Mouse (Mus musculus) olfactory bulb, adult 2 months (tissue): Measurements from ENCODE around the gene Mpnd. TPM values are rescaled to one million over a fixed set of nuclear protein-coding genes. Genes with fewer than 3 reads are reported as not detected.

Experiments used
- H3K27ac ChIP-seq: fragments of 200-500 bp; 2 replicates; pipeline ENCODE4 v1.5.1; 2012; ENCODE audit warnings: low read depth, low read length; ENCODE audit not compliant: insufficient read depth
- H3K4me1 ChIP-seq: fragments of 200-500 bp; 2 replicates; pipeline ENCODE4 v1.6.1; 2012; ENCODE audit warnings: low read length; ENCODE audit not compliant: control insufficient read depth, insufficient read depth
- H3K4me3 ChIP-seq: fragments of 200-500 bp; 2 replicates; pipeline ENCODE4 v1.5.1; 2012; ENCODE audit warnings: mild to moderate bottlenecking, low read depth, low read length, moderate library complexity; ENCODE audit not compliant: insufficient read depth
- CTCF ChIP-seq: fragments of 200-500 bp; IDR thresholded peaks from 2 replicates; pipeline ENCODE4 v1.5.1; 2012; ENCODE audit warnings: low read depth, mild to moderate bottlenecking, low read length, moderate library complexity; ENCODE audit not compliant: insufficient read depth
- POLR2A ChIP-seq: fragments of 200-500 bp; IDR thresholded peaks from 2 replicates; pipeline ENCODE4 v1.6.1; 2012; ENCODE audit warnings: mild to moderate bottlenecking, low read depth, low read length, moderate library complexity; ENCODE audit not compliant: insufficient read depth
- WGBS: fragments of 180-500 bp; shearing (Covaris S2); methylation state at CpG from one replicate; pipeline ENCODE4 v1.1.7; 2018; 5-methylcytosine and 5-hydroxymethylcytosine counted together
- polyA plus RNA-seq: library from polyadenylated mRNA; stranded (reverse); fragments of >200 nt; gene quantifications from 2 replicates; pipeline ENCODE4 v1.2.4, GENCODE M21; 2012; ENCODE audit warnings: low replicate concordance; ENCODE audit not compliant: missing spikeins, insufficient read depth, insufficient read length

Mpnd gene
- polyA plus RNA-seq, 1 experiment, result not detected

DNA sequence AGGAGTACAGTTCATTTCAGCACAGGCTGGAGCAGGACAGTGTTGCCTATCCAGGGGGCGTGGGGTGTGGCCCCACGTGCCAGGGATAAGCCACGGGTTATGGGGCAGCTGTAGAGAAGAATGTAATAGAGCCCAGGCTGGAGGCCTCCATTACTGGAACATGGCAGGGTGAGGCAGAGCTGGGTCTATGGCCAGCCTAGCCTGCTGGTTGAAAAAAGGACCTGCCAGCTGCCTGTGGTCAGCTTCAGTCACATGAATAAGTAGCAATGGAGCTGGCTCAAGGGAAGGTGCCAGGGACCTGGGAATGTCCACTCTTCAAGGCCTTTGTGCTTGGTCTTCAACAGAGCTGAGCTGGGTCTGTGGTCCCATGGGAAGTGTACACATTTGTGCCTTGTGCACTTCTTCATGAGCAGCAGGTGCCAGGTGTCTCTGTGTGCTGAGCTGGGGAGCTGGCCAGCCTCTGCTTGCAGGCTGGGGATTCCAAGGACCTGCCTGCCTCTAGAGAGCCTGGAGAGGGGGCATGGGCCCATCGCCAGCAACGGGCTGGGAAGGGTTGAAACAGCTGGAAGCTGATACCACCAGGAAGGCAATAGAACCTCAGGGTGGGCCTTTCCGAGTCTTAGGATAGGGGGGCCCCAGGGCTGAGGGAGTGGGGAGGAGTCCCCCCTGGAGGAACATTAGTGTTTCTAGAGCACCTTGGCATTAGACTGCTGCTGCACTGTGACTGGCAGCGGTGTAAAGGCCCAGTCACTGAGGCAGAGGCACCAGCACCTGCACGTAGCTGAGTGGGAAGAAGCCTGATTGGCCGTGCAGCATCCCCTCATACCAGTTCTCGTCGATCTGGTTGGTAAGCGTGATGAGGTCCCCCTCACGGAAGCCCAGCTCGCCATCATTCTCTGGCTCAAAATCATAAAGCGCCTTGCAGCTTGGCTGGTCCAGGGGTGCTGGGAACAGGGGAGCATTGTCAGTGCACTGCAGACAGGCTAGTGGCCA, 11.6 kb downstream of the Mpnd start:
- Histone ChIP-seq H3K27ac (no peak overlapping the region), H3K4me3 (no peak overlapping the region), H3K4me1 (peaks cover 20% of the 10 kb centered on the region)
- TF ChIP-seq CTCF (no peak), POLR2A (no peak)
- WGBS, result 79% methylated on average over 15 of the region's 15 CpGs

DNA sequence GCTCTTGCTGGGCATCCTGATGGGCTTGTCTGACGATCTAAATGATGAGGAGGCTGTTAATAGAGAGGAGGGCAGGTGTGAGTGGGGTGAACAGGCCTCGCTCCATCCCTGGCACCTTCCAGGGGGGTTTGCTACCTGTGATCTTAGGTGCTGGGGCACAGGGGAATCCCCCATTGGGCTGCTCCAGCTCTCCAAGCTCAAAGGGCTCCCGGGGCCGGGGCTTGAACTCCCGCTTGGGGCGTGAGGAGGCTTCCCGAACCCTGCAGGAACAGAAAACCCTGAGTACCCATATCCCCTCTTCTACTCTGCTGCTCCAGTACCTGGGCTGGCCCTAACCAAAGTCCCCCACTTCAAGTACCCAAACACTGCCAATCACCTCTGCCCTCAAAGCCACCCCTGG, 12.3 kb downstream of the Mpnd start:
- TF ChIP-seq POLR2A (no peak), CTCF (no peak)
- Histone ChIP-seq H3K27ac (no peak overlapping the region), H3K4me3 (no peak overlapping the region), H3K4me1 (peaks cover 28% of the 10 kb centered on the region)
- 91% methylated on average over 7 of the region's 7 CpGs for WGBS

DNA sequence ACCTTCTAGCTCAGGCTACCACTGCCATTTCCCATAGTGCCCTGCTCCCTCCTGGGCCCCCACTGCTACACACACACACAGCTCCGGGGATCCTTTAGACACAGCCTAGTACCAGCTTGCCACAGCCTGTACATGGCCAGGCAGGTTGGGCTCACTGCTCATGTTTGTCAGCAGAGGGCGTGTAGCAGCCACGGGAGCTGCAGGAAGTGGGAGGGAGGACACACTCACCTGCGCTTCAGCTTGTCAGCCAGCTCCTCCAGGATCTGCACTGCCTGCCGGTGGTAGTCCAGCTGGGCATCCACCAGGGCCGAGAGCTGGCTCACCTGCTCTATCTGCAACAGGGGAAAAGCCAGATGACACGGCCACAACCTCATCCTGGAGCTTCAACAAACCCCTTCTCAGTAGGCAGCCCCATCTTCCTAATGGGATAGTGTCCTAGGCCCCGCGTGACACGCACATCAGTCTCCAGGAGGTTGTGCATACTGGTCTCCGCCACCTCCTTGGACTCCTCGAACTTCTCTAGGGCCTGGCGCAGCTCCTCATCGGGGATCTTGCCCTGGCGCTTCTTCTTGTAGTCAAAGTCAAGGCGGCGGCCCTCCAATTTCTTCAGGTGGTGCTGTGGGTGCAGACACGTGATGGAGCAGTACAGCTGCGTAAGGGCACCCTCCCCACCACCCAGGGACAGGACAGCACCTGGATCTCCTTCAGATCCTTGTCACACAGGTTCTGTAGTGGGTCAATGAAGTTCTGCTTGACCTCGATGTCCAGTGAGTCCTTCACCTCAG, 13.0 kb downstream of the Mpnd start:
- Histone ChIP-seq H3K27ac (no peak overlapping the region), H3K4me1 (peaks cover 29% of the 10 kb centered on the region), H3K4me3 (no peak overlapping the region)
- no peak for TF ChIP-seq CTCF
- TF ChIP-seq POLR2A, result no peak
- 77% methylated on average over 20 of the region's 20 CpGs for WGBS

DNA sequence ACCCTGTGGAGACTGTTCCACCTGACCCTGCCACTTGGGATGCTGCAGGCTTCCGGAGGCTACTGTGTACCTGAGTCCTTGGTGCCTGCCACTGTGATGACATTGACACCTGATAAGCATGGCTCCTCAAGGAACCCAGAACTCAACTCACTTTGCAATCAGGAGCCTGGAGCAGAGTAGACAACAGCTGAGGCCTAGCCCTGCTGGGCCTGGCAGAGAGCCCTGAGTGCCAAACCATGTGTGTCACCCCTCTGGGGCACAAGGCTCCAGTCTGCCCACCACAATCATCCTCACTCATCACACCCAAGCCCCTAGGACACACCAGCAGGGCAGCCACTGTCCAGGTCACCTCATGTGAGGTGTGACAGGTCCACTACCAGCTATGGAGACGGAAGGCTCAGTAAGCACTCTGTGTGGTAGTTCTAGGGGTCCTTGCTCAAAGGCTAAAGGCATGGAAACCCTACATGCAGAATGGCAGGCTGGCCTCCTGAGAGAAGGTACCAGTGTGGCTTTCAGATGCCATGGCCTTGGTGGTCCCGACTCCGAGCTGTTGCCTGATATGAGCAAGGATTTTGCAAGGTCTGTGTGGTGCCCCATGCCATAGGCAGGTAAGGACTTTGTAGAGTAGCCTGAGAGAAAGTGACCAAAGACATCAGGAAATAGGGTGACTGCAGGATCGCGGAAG, 15.0 kb downstream of the Mpnd start:
- peak overlapping the region; percentile 20; the same call in 1 of the 2 replicates for H3K27ac ChIP-seq

DNA sequence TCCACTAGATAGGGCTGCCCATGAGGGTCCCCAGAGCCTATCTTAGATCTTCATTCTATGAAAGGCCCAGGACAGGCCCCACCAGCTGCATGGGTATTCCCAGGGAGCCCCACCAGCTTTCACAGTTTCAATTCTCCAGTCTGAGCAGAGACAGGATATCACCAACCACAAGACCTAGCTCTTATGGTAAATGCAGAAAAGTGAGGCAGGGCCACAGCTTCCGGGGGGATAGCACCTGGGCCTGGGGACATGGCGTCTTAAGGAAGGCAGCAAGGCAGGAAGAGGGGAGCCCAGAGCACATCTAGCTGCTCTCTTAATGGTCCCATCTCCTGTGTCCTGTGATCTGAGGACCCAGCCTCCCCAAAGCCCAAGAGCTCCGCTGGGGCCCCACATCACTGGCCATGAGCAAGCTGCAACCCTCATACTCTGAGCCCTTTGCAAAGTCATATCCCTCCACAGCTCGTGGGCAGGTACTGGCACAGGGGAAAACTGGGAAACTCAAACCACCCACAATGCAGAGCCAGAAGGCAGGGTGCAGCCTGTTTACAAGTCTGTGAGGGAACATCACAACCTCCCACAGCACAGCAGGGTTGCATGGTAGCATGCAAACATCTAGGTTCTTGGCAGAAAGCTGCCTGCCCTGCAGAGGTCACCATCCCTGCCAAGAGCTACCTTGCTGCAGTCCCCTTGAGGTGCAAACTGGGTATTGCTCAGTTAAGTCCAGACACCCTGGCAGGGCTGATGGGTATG, 15.8 kb downstream of the Mpnd start:
- H3K27ac ChIP-seq, result peak overlapping the region; percentile 20
- no peak overlapping the region for H3K4me3 ChIP-seq
- TF ChIP-seq CTCF, result no peak
- TF ChIP-seq POLR2A, result no peak
- H3K4me1 ChIP-seq, result peaks cover 35% of the 10 kb centered on the region
- 64% methylated on average over 4 of the region's 4 CpGs for WGBS

More for the DNA sequence above, 15.0 kb downstream of the Mpnd start:
- Histone ChIP-seq H3K4me3 (no peak overlapping the region), H3K4me1 (peaks cover 35% of the 10 kb centered on the region)
- TF ChIP-seq POLR2A, result no peak
- no peak for TF ChIP-seq CTCF
- 92% methylated on average over 6 of the region's 6 CpGs for WGBS

DNA sequence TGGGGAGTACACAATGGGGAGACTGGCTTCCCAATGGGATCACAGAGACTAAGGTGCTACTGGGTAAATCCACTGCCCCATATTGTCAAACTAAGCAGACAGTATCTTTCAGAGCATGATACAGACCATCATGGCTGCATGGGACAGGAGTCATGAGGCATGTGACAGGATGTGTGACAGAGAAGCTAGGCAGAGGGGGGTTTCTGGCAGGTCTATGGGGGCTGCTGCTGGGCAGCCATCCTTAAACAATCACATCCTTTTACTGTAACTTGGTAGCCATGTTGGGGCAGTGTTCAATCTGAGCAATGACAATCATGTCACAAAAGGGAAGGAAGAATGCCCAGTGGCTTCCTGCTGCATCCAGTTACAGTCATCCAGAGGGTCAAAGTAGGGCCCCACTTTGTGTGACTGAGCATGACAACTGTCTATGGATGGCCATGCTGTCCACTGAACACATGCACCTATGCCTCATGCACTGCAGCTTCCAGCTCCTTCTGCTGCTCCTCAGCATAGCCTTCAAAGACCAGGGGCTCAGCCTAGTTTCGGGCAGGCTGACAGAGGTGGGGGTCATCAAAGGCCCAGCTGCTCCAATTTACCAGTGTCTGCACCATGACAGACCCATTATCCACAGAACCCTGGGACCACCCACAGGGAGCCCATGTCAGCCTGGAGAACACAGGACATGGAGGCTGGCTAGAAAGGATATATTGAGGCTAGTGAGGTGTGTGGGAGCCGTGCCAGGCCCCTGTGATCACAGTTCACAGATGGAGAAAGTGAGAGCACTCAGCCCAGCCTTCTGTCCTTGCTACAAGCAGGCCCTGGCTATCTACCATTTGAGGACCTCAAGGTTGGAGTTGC, 16.8 kb downstream of the Mpnd start:
- Histone ChIP-seq H3K4me3 (no peak overlapping the region), H3K4me1 (peaks cover 35% of the 10 kb centered on the region), H3K27ac (no peak overlapping the region)
- WGBS, result 74% methylated on average over 2 of the region's 2 CpGs
- TF ChIP-seq POLR2A (no peak), CTCF (no peak)

DNA sequence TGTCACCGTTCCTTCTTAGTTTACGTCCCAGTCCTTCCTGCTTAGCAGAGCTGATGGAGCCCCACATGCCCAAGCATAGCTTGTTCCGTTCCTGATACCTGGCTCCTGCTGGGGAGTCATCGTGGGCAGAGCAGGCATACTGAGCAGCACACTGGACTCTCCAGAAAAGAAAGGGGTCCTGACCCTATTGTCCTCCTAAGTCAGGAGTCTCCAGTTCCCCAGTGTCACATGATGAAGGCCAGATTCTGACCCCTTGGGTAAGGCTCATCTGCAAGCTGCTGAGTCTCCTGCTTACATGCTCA, 17.4 kb downstream of the Mpnd start:
- Histone ChIP-seq H3K27ac (no peak overlapping the region), H3K4me3 (no peak overlapping the region)

DNA sequence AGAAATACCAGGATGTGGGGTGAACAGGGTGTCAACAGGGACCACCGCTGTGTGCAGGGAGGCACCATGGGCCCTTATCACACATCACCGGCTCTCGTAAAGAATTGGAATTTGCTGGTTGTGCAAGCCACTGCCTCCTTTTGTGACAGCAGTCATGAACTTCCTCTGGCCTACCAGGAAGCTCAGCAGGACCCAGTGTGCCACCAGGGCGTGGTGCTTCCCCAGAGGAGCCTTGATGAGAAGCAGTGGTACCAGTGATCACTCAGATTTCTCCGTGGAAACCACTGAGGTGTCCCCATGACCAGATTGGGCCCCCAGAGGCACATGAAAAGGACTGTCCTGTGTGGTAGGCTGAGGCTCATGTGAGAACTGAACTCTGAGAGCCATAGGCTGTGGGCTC, 17.9 kb downstream of the Mpnd start:
- WGBS, result 89% methylated on average over 5 of the region's 5 CpGs
- TF ChIP-seq CTCF (no peak), POLR2A (no peak)
- Histone ChIP-seq H3K27ac (no peak overlapping the region), H3K4me3 (no peak overlapping the region), H3K4me1 (peaks cover 39% of the 10 kb centered on the region)

More for the DNA sequence above, 17.4 kb downstream of the Mpnd start:
- 88% methylated on average over 4 of the region's 4 CpGs for WGBS
- H3K4me1 ChIP-seq, result peaks cover 39% of the 10 kb centered on the region
- no peak for TF ChIP-seq POLR2A
